Mouse (Mus musculus) layer of hippocampus, adult 11-12 months (tissue): ENCODE results near the gene Mmp23.
"Not testable (repeated sequence)": the region's sequence is repeated elsewhere in the genome, so short reads cannot be mapped to it uniquely, and the experiment has no call there.

Source experiments
- DNase-seq: peaks from one replicate; pipeline ENCODE4 v3.0.0; 2022; ENCODE audit warnings: low spot score

Mmp23 gene

DNA sequence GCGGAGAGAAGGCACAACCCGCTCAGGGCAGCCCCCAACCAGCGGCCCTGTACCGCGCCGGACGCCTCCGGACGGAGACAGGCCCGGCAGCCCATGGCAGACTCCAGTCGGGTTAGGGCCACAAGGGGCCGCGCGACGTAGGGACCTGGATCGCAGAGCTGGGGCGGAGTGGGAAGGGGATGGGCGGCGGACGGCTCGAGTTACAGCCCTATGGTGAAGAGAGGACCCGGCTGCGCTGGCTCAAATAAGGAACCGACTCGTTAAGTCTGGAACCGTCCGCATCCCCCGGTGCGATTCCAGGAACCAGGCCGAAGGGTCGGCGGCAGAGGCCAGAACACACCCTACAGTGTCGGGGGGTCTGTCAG is at the start of gene Mmp23:
Gene Mmp23 (minus strand): TSS at position 299 of the 365 bp plus-strand sequence.
- peak; percentile 30 for DNase-seq

DNA sequence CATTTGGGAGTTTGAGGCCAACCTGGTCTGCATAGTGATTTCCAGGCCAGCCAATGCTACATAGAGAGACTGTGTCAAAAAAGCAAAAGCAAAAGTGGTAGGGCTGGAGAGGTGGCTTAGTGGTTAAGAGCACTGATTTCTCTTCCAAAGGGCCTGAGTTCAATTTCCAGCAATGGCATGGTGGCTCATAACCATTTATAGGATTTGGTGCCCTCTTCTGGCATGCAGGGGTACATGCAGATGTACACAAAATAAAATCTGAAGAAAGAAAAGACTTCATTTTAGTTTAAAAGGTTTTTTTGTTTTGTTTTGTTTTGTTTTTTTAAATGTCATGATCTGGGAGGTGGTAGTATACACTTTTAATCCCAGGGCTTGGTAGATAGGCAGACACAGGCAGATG is 47.2 kb upstream of the Mmp23 start:
- no peak for DNase-seq

DNA sequence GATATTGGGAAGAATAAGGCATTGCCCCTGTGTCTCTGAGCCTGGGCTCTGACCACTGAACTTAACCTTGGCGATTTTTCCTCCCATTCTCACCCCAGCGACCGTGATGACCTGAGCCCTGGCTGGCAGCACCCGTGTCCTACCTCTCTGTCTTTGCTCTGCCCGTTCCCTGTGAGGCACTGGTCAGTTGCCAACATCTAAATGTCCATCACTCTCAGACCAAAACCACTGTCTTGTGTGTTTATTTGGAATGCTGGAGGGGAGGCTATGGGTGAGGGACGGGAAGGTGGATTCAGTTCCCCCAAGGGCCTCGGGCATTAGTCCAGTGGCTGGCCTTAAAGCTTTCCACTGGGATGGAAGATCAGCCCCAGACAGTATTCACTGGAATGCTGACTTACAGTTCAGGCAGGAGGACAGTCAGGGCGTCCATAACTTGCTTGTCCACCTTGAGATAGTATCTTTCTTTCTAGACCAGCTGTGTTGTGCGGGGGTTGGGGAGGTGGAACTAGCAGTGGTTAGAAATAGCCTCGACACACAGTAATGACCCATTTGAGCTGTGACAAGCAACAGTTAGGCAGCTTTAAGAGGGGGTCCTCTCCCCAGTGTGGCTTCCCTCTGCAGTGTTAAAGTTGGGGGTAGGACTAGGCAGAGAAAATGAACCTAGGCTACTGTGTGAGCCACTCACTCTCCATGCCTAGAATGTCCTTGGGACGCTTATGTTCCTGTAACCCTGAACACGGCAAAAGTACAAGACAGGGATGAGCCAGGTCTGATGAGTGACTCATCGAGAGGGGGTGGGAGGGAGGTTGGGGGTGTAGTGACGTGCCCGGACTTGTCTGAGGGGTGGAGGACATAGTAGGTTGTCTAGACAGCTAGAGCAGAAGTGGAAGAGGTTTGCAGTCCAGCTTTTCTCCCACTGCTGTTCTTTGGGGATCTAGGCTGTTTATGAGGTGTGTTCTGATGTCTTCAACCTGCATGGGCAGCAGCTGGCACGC is 43.4 kb upstream of the Mmp23 start:
- DNase-seq: no peak

DNA sequence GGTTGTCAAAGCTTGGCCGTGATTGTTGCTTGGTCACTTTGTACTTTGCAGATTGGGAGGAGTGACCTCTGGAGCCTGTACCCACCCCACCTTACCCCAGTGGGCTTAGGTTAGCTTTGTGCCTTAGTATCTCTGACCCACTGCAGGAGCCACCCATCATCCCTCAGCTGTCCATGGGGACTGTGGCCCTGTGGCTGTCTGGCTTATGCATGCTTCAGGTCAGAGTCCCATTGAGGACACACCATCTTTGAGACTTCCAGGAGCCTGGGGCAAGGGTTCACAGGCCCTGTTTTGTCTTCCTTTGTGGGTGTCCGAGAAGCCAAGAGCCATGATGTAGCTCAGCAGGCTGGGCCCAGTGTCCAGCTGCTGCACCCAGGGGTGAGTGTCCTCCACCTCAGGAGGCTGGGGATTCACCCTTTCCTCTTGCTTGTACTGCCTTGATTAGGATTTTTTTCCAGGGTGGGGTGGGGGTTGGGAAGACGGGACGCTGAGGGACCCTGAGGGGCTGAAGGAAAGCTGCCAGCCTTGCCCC is 42.4 kb upstream of the Mmp23 start:
- DNase-seq: no peak

DNA sequence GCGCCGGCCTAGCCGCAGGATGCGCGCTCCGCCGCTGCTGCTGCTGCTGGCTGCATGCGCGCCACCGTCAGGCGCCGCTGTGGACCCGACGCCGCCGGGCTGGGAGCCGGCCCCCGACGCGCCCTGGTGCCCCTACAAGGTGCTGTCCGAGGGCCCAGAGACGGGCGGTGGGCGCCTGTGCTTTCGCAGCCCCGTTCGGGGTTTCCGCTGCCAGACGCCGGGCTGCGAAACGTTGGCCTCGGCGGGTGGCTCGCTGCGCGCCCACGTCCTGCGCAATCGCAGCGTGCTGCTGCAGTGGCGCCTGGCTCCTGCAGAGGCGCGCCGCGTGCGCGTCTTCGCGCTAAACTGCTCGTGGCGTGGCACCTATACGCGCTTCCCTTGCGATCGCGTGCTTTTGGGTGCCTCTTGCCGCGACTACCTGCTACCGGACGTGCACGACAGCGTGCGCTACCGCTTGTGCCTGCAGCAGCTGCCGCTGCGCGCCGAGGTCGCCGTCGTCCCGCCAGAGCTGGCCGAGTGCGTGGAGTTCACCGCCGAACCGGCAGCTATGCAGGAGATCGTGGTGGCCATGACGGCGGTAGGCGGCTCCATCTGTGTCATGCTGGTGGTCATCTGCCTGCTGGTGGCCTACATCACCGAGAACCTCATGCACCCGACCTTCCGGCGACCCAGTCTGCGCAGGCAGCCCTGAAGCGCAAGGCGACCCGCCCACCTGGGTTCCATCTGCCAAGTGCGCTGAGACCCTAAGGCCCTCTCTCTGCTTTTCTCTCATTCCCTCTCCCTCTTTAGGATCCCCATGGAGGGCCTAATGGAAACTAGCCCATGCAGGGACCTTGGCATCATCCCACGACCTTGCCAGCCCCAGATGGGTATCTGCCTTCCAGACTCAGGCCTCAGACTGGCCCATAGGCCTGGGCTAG is 41.6 kb upstream of the Mmp23 start:
- peak; percentile 79 for DNase-seq

DNA sequence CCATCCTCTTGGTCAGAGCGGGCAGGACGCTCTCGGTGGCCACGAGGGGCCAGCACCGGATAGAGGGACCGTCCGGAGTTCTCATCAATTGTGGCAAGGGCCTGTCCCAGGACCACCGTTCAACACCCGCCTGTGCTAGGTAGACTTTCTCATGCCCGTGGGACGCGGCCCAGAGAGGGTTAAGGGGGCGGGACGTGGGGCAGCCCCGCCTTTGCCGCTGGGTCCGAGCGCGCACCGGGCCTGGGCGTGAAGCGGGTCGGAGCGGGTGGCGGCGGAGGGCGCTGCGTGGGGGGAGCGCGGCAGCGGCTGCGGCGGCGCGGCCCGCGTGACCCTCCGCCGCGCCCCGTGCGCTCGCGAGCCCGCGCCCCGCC is 40.9 kb upstream of the Mmp23 start, which contains the start of gene Fndc10:
Gene Fndc10 (plus strand): TSS at position 232 of the 371 bp plus-strand sequence.
- peak; percentile 74 for DNase-seq

- no peak for DNase-seq
Observed at GRCm38 (mm10) chr4:155692421-155692820, 39.2 kb upstream of the Mmp23 start.

DNA sequence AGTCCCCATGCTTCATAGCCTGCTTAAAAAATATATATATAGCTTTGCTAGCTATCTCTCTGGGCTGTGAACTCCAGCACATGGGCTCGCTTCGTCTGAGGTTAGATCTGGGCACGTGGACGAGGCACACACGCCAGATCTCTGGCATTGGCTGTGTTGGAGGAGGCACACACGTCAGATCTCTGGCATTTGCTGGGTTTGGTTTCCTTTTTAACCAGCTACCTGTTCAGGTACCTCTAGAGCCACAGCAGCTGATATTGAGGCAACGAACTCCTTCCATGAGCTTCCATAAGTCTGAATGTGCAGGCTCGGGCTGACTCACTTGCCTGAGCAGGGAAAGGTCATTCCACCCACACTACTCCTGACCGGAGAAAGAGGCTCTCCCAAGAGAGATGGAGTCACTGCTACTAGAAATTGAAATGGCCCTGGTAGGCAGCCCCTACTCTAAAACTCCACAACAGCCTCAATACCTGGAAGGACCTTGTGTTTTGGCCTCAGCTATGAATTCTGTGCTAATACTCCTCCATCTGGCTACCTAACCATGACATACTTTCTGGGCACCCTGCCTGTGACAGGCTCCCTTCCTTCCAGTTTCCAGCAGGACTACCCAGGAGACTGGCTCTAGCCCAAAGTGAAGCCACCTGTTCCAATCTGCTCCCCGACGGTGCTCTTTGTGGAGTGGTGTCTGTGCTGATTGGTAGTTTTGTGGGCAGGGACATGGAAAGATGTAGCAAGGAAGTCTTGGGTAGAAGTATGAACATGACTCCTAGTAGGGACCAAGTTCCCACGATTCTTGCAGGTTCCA is 37.6 kb upstream of the Mmp23 start:
- DNase-seq: peak; percentile 77

DNA sequence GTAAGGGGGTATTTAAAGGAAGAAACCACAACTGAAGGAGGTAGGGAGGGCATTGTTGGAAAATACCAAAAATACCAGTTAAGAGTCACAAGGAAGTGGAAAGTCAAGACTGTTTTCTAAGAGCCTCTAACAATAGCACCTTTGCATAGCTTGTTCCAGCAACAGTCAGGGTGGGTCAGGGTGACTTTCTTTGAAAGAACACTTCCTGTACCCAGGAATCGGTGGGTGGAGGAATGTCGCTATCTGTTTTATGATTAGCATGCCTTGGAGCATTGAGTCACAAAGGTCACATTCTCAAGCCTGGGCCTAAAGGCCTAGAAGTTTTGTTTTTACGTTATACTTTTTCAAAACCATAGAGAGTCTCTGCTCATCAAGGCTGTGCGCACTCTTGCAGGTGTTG is 34.6 kb upstream of the Mmp23 start:
- DNase-seq: not testable (repeated sequence)

- DNase-seq: not testable (repeated sequence)
Observed at GRCm38 (mm10) chr4:155683670-155684277, 30.6 kb upstream of the Mmp23 start.

GRCm38 (mm10) chr4:155675991-155676390 is 22.8 kb upstream of the Mmp23 start:
- DNase-seq: peak; percentile 35

- DNase-seq: no peak
Observed at GRCm38 (mm10) chr4:155672082-155672481, 18.9 kb upstream of the Mmp23 start.

- not testable (repeated sequence) for DNase-seq
Observed at GRCm38 (mm10) chr4:155670236-155670635, 17.1 kb upstream of the Mmp23 start.

DNA sequence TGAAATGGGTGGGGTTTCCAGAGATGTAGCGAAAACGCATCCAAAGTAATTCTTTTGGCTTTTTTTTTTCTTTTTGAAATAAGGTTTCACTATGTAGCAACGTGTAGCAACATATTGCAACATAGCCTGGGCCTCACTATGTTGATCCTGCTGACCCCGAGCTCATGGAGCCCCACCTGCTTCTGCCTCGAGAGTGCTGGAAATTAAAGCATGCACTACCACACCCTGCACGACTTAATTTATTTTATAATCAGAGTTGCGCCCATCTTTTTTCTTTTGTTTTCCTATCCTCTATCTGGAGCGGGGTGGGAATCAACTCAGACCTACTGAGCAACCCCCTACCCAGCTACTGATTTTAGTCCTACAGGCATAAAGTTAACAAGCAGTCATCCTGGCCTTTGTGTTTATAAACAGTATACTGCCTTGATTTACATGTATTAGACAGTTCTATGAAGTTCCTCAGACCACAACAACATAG is 16.5 kb upstream of the Mmp23 start:
- DNase-seq: no peak

- DNase-seq: peak; percentile 99
Observed at GRCm38 (mm10) chr4:155668689-155669597, 15.8 kb upstream of the Mmp23 start, which contains the start of gene Mib2. Mib2 (minus strand) TSS chr4:155669198.

DNA sequence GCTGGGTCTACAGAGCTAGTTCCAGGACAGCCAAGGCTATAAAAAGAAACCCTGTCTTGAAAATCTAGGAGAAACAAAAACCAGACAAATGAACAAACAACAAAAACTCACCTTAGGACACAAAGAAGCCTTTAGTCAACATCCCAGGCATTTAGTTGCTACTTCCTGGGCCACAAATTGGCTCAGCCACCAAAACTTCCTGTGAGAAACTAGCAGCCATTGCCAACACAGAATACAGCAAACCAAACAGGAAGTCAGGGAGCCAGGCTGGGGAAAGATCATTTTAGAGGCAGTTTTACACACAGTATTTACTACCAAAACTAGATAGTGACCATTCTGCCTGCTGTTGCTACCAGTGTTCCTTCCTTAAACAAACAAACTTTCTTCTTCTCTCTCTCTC is 13.7 kb upstream of the Mmp23 start:
- DNase-seq: no peak

DNA sequence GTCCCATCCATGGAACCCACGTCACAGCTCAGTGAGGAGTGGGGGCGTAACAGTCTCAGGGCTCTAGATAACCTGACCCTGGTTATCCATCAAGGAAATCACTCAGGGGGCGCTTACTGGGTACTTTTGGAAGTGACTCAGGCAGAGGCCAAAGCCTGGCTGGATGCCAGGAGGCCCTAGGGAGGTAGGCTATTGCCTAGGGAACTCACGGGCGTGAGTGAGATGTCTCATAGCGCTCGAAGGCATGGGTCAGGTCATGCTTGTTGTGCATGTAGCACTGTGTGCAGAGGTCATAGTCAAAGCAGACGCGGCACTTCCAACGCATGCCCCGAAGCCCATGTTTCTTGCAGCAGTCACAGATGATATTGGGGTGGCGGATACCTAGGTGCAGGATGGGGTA is 7.5 kb upstream of the Mmp23 start:
- no peak for DNase-seq

DNA sequence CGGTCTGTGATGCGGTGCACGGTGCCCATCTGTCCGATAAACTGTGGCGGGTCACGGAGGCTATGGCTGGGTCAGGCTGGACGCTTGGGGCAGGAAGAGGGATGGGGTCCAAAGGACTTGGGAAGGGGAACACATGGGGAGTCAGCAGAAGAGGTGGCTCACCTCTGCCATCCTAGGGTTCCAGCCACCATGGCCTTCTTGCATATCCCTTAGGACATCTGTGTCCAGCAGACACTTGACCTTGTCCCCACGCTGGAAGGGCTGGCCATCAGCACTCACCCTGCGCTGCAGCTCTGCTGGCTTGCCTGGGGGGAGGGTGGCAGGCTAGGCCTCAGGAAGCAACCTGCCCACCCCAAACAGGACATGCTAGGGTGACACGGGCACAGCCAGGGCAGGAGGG is 5.8 kb upstream of the Mmp23 start:
- no peak for DNase-seq

DNA sequence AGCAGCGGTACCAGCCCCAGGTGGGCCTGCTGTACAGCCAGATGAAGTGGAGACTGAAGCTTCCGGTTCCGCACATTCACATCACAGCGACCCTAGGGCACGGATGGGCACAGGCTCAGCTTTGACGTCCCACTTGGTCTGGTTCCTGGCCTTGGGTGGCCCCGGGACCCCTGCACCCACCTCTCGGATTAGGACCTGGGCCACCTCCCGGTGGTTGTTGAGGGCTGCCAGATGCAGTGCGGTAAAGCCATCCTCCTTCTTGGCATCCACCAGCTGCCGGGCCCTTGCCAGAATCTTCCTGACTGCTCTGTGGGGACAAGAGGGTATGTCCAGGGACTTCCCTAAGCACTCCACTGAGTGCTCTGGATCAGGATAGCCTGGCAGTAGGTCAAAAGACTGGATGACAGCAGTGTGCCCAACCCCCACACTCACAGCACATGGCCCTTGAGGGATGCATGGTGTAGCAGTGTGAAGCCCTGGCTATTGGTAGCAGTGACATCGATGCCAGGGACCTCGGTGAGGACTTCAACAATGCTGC is 3.1 kb upstream of the Mmp23 start:
- no peak for DNase-seq
